Mouse (Mus musculus) cerebellum, postnatal 36 days (tissue): ENCODE measurements at regions not wholly inside any gene's neighbourhood (a gene's known extent, or its start where the extent isn't known, plus 50 kb on each side); places are given as distances from the start of the nearest gene placed in this dataset.

Experiments
- DNase-seq, 2 experiments: peaks; one replicate each; pipeline ENCODE4 v3.0.0; 2021 to 2022; ENCODE audit warnings: mixed read lengths in 2 of 2

- no peak for DNase-seq
Observed at GRCm38 (mm10) chr15:37166744-37167143, 159.2 kb upstream of the Zfp706 start.

GRCm38 (mm10) chr15:37165887-37166507 lies 158.4 kb upstream of the Zfp706 start:
- no peak for DNase-seq

- DNase-seq, result no peak
Observed at GRCm38 (mm10) chr15:37165216-37165615, 157.6 kb upstream of the Zfp706 start.

- no peak for DNase-seq
Observed at GRCm38 (mm10) chr15:37164191-37165135, 156.9 kb upstream of the Zfp706 start.

- no peak for DNase-seq
Observed at GRCm38 (mm10) chr15:37159956-37160355, 152.4 kb upstream of the Zfp706 start.

- DNase-seq, result no peak
Observed at GRCm38 (mm10) chr15:37159349-37159748, 151.8 kb upstream of the Zfp706 start.

GRCm38 (mm10) chr15:37157386-37157785 lies 149.8 kb upstream of the Zfp706 start:
- no peak for DNase-seq

- no peak for DNase-seq
Observed at GRCm38 (mm10) chr15:37154934-37155333, 147.4 kb upstream of the Zfp706 start.

GRCm38 (mm10) chr15:37153177-37153576 lies 145.6 kb upstream of the Zfp706 start:
- DNase-seq, result no peak

GRCm38 (mm10) chr15:37135590-37136164 lies 128.1 kb upstream of the Zfp706 start:
- peak; percentile 77 to 80 for DNase-seq

GRCm38 (mm10) chr15:37134913-37135589 lies 127.5 kb upstream of the Zfp706 start:
- DNase-seq, result peak; percentile 70

- peak in 1 of 2 experiments; percentile 15 for DNase-seq
Observed at GRCm38 (mm10) chr15:37134386-37134785, 126.8 kb upstream of the Zfp706 start.

GRCm38 (mm10) chr15:37133916-37134315 lies 126.3 kb upstream of the Zfp706 start:
- DNase-seq, result peak in 1 of 2 experiments; percentile 12

GRCm38 (mm10) chr15:37127681-37128080 lies 120.1 kb upstream of the Zfp706 start:
- DNase-seq, result no peak

- no peak for DNase-seq
Observed at GRCm38 (mm10) chr15:37127170-37127569, 119.6 kb upstream of the Zfp706 start.

- no peak for DNase-seq
Observed at GRCm38 (mm10) chr15:37125823-37126222, 118.2 kb upstream of the Zfp706 start.

- no peak for DNase-seq
Observed at GRCm38 (mm10) chr15:37124951-37125350, 117.4 kb upstream of the Zfp706 start.

- peak in 1 of 2 experiments; percentile 29 for DNase-seq
Observed at GRCm38 (mm10) chr15:37124299-37124698, 116.7 kb upstream of the Zfp706 start.

- peak; percentile 87 to 91 for DNase-seq
Observed at GRCm38 (mm10) chr15:37120381-37120780, 112.8 kb upstream of the Zfp706 start.

- peak; percentile 78 to 79 for DNase-seq
Observed at GRCm38 (mm10) chr15:37114119-37114518, 106.5 kb upstream of the Zfp706 start.

- no peak for DNase-seq
Observed at GRCm38 (mm10) chr15:37110462-37110861, 102.9 kb upstream of the Zfp706 start.

GRCm38 (mm10) chr15:37102035-37102555 lies 94.5 kb upstream of the Zfp706 start:
- peak in 1 of 2 experiments; percentile 22 for DNase-seq

GRCm38 (mm10) chr15:37101419-37101818 lies 93.8 kb upstream of the Zfp706 start:
- no peak for DNase-seq
